Mouse (Mus musculus): Measurements from ENCODE around the gene Antxrl. TPM values are rescaled to one million over a fixed set of nuclear protein-coding genes. Genes with fewer than 3 reads are reported as not detected.

The Antxrl gene
- polyA plus RNA-seq (2016; fragmentation: Nextera tagmentation; extraction: Ambion mirVana) = not detected in 2 replicates

- no peaks in the 10 kb centered on the region for H3K36me3 ChIP-seq
- no peaks in the 10 kb centered on the region for H3K27me3 ChIP-seq
- no peaks in the 10 kb centered on the region for H3K9me3 ChIP-seq
- H3K9ac ChIP-seq (replicated peaks) = no peak within 1 kb of the TSS
- H3K27ac ChIP-seq = no peak within 1 kb of the TSS
- no peak within 1 kb of the TSS for H3K4me2 ChIP-seq
- H3K4me3 ChIP-seq (replicated peaks) = no peak within 1 kb of the TSS
- peaks cover 4% of the 10 kb centered on the region; the same call in 1 of the 2 replicates for H3K4me1 ChIP-seq (replicated peaks)
- WGBS = 90% methylated on average over 6 of the region's 6 CpGs
- no peak for ATAC-seq (ENCODE audit: insufficient number of reproducible peaks, insufficient read depth, low FRiP score, low TSS enrichment, low read depth)
Measured at GRCm38 (mm10) chr14:34052516-34052915, at the start of gene Antxrl. Gene Antxrl, plus strand, starts transcription at chr14:34052707.

DNA sequence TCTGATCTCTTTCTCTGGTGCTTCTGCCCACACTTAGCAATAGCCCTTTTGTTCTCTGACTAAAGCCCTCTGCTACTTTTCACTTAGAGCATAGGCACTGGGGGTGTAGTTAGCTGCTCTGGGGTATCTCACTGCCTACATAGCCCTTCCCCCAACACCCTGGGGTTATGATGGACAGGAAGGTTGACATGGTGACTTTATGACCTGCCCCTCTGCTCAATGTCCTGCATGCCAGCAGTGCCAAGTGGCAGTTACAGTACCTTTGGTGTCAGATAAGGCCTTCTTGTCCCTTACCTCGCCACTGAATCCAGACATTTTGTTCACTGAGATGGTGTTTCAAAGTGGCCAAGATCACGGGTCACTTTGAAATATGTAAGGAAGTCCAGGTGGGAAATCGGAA lies 37.4 kb upstream of the Antxrl start, which contains the start of gene Gm30083:
Gm30083 (minus strand) TSS at position 120 of the 400 bp plus-strand sequence.
- Histone ChIP-seq H3K9me3 (no peaks in the 10 kb centered on the region), H3K4me3 (replicated peaks) (no peak within 1 kb of the TSS), H3K27ac (no peak within 1 kb of the TSS), H3K36me3 (no peaks in the 10 kb centered on the region), H3K4me2 (no peak within 1 kb of the TSS), H3K4me1 (replicated peaks) (no peaks in the 10 kb centered on the region), H3K9ac (replicated peaks) (no peak within 1 kb of the TSS), H3K27me3 (no peaks in the 10 kb centered on the region)
- WGBS = 87% methylated on average over 3 of the region's 3 CpGs
- no peak for ATAC-seq (ENCODE audit: insufficient number of reproducible peaks, insufficient read depth, low FRiP score, low TSS enrichment, low read depth)

DNA sequence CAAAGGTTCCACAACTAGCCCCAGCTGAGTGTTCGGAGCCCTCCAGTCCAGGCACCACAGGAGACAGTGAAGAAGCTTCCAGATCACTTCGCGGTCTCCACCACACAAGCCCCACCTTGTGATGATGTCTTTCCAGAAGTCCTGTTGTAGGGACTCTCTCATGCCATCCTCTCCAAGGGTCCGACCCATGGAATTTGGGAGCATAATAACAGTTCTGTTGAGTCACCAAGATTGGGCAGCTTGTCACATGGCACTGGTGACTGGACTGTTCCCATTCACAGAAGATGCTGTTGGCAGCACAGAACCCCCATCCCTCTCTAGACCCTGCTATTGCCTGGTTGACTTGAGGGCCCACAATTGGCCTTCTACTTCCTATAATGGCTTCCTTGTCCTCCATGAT lies 36.1 kb upstream of the Antxrl start, which contains the start of gene Gm5460:
Gm5460 (plus strand) TSS at position 378 of the 400 bp plus-strand sequence.
- Histone ChIP-seq H3K36me3 (no peaks in the 10 kb centered on the region), H3K4me3 (replicated peaks) (no peak within 1 kb of the TSS), H3K27ac (no peak within 1 kb of the TSS), H3K27me3 (no peaks in the 10 kb centered on the region), H3K4me2 (no peak within 1 kb of the TSS), H3K9me3 (no peaks in the 10 kb centered on the region), H3K4me1 (replicated peaks) (no peaks in the 10 kb centered on the region), H3K9ac (replicated peaks) (no peak within 1 kb of the TSS)
- no peak for ATAC-seq (ENCODE audit: insufficient number of reproducible peaks, insufficient read depth, low FRiP score, low TSS enrichment, low read depth)
- WGBS = 89% methylated on average over 4 of the region's 4 CpGs

- WGBS = 86% methylated on average over 2 of the region's 2 CpGs
- no peak for ATAC-seq (ENCODE audit: insufficient number of reproducible peaks, insufficient read depth, low FRiP score, low TSS enrichment, low read depth)
- no peaks in the 10 kb centered on the region for H3K9me3 ChIP-seq
- no peak overlapping the region for H3K9ac ChIP-seq (replicated peaks)
- no peaks in the 10 kb centered on the region for H3K36me3 ChIP-seq
- H3K4me2 ChIP-seq = no peak overlapping the region
- H3K27me3 ChIP-seq = no peaks in the 10 kb centered on the region
- no peaks in the 10 kb centered on the region for H3K4me1 ChIP-seq (replicated peaks)
- no peak overlapping the region for H3K4me3 ChIP-seq (replicated peaks)
- no peak overlapping the region for H3K27ac ChIP-seq
Measured at GRCm38 (mm10) chr14:34016938-34017337, 35.6 kb upstream of the Antxrl start.

GRCm38 (mm10) chr14:34026710-34027109 lies 25.8 kb upstream of the Antxrl start:
- no peak overlapping the region for H3K4me3 ChIP-seq (replicated peaks)
- H3K27ac ChIP-seq = no peak overlapping the region
- H3K27me3 ChIP-seq = no peaks in the 10 kb centered on the region
- no peaks in the 10 kb centered on the region for H3K4me1 ChIP-seq (replicated peaks)
- no peak overlapping the region for H3K4me2 ChIP-seq
- H3K36me3 ChIP-seq = no peaks in the 10 kb centered on the region
- H3K9me3 ChIP-seq = 0 out of 2 replicates have a peak, but pooled peaks cover 3% of the 10 kb centered on the region
- ATAC-seq (ENCODE audit: insufficient number of reproducible peaks, insufficient read depth, low FRiP score, low TSS enrichment, low read depth) = no peak
- H3K9ac ChIP-seq (replicated peaks) = no peak overlapping the region
- 70% methylated on average over 2 of the region's 2 CpGs for WGBS

DNA sequence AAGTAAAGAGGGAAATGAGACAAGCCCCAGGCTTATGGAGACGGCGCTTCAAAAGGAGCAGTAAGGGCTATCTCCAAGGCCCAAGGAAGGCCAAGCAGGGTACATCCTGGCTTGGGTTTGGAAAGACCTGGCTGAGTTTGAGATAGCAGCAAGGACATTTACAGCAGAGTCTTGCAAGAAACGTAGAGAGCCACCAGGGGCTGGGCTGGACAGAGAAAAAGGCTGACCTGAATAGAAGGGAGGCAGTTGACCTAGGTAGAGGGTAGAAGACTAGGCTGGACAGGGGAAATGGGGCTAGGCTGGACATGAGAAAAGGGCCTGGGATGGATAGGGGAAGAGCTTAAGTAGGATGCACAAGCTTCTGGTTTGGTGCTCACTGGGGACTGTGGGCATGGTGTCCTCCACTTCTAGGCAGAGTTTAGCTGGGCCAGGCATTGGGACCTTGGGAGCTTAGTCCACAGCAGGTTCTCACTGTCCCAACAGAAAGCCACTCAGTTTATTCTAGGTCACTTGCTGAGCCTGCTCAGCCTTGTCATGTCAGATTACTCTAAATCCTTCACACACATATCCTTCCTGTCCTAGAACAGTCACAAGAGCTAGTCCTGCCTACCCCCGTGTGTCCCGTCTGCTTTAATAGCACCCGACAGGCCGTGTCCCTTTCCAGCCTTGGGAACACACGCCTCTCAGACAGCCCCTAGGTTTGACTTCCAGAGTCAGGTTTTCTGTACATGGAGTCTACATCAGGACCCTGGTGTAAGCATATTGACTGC lies 18.5 kb upstream of the Antxrl start:
- H3K9ac ChIP-seq (replicated peaks) = no peak overlapping the region
- no peaks in the 10 kb centered on the region for H3K4me1 ChIP-seq (replicated peaks)
- H3K4me3 ChIP-seq (replicated peaks) = no peak overlapping the region
- H3K27ac ChIP-seq = no peak overlapping the region
- ATAC-seq (ENCODE audit: insufficient number of reproducible peaks, insufficient read depth, low FRiP score, low TSS enrichment, low read depth) = no peak
- 88% methylated on average over 8 of the region's 8 CpGs for WGBS
- H3K36me3 ChIP-seq = no peaks in the 10 kb centered on the region
- H3K4me2 ChIP-seq = no peak overlapping the region
- H3K9me3 ChIP-seq = no peaks in the 10 kb centered on the region
- no peaks in the 10 kb centered on the region for H3K27me3 ChIP-seq

- H3K27ac ChIP-seq = no peak overlapping the region
- H3K4me1 ChIP-seq (replicated peaks) = no peaks in the 10 kb centered on the region
- H3K9me3 ChIP-seq = no peaks in the 10 kb centered on the region
- no peak overlapping the region for H3K4me2 ChIP-seq
- no peak for ATAC-seq (ENCODE audit: insufficient number of reproducible peaks, insufficient read depth, low FRiP score, low TSS enrichment, low read depth)
- 85% methylated on average over 4 of the region's 4 CpGs for WGBS
- H3K36me3 ChIP-seq = no peaks in the 10 kb centered on the region
- no peak overlapping the region for H3K9ac ChIP-seq (replicated peaks)
- H3K4me3 ChIP-seq (replicated peaks) = no peak overlapping the region
- peaks cover 5% of the 10 kb centered on the region; the same call in 1 of the 2 replicates for H3K27me3 ChIP-seq
Measured at GRCm38 (mm10) chr14:34041241-34041640, 11.3 kb upstream of the Antxrl start.

DNA sequence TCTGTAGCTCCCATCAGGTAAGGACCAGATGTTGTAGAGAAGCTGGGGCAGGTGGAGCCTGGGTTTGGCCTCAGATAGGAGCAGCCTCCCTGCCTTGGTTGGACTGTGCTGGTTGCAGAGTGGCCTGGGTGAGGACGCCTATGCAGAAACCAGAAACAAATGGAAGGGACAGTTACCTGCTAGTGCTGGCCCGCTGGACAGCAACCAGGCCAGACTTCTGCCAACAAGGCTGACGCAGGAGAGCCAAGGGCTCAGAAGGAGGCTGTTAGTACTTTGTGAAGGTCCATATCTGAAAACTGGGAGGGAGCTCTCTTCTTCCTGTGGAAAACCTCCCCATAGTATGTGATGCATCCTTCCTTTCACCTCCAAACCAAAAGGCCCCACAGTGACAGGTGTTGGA lies 9.2 kb upstream of the Antxrl start:
- H3K9ac ChIP-seq (replicated peaks) = no peak overlapping the region
- no peak for ATAC-seq (ENCODE audit: insufficient number of reproducible peaks, insufficient read depth, low FRiP score, low TSS enrichment, low read depth)
- no peak overlapping the region for H3K4me3 ChIP-seq (replicated peaks)
- H3K4me1 ChIP-seq (replicated peaks) = no peaks in the 10 kb centered on the region
- WGBS = 61% methylated on average over 3 of the region's 3 CpGs
- H3K27ac ChIP-seq = no peak overlapping the region
- H3K36me3 ChIP-seq = no peaks in the 10 kb centered on the region
- H3K9me3 ChIP-seq = no peaks in the 10 kb centered on the region
- H3K4me2 ChIP-seq = no peak overlapping the region
- H3K27me3 ChIP-seq = peaks cover 5% of the 10 kb centered on the region; the same call in 1 of the 2 replicates

DNA sequence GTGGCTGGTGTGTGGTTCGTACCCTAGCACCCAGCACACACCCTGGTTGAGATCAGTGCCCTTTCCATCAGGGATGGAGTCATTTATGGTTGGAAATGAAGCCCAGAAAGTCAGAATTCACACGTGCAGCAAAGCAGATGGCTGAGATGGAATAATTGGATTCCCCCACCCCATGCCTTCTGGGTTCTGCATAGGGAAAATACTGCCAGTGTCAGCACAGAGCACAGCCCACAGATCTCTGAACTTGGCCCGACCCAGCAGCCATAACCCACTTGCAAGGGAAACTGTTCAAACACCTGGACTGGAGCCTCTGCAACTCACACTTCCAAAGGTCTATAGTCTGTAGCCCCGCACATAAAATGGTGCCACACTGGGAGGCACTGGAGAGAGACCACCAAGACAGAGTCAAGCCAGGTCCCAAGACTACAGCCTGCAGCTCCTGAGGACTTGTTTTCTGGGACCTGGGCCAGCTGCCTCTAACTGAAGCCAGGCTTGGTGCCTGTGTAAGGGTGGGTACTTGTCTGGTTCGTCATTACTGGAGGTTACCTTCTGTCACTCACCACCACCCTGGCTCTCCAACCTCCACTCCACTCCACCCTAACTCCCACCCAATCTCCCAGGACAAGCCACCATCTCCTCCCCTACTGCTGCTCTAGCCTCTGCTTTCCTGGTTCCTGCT lies 2.3 kb upstream of the Antxrl start:
- 51% methylated on average over 5 of the region's 5 CpGs for WGBS

GRCm38 (mm10) chr14:34071665-34072064 lies 19.2 kb downstream of the Antxrl start:
- Histone ChIP-seq H3K36me3 (no peaks in the 10 kb centered on the region), H3K27me3 (no peaks in the 10 kb centered on the region), H3K4me3 (replicated peaks) (no peak overlapping the region), H3K9me3 (no peaks in the 10 kb centered on the region), H3K27ac (no peak overlapping the region), H3K4me2 (no peak overlapping the region), H3K9ac (replicated peaks) (no peak overlapping the region), H3K4me1 (replicated peaks) (no peaks in the 10 kb centered on the region)
- 60% methylated on average over 6 of the region's 6 CpGs for WGBS
- ATAC-seq (ENCODE audit: insufficient number of reproducible peaks, insufficient read depth, low FRiP score, low TSS enrichment, low read depth) = no peak

More for the DNA sequence above, 2.3 kb upstream of the Antxrl start:
- Histone ChIP-seq H3K4me1 (replicated peaks) (peaks cover 4% of the 10 kb centered on the region; the same call in 1 of the 2 replicates), H3K4me3 (replicated peaks) (no peak overlapping the region), H3K27ac (no peak overlapping the region), H3K9ac (replicated peaks) (no peak overlapping the region), H3K27me3 (no peaks in the 10 kb centered on the region), H3K36me3 (no peaks in the 10 kb centered on the region), H3K9me3 (no peaks in the 10 kb centered on the region), H3K4me2 (no peak overlapping the region)
- no peak for ATAC-seq (ENCODE audit: insufficient number of reproducible peaks, insufficient read depth, low FRiP score, low TSS enrichment, low read depth)

- H3K4me2 ChIP-seq = no peak overlapping the region
- H3K27me3 ChIP-seq = no peaks in the 10 kb centered on the region
- ATAC-seq (ENCODE audit: insufficient number of reproducible peaks, insufficient read depth, low FRiP score, low TSS enrichment, low read depth) = no peak
- H3K9me3 ChIP-seq = no peaks in the 10 kb centered on the region
- H3K36me3 ChIP-seq = no peaks in the 10 kb centered on the region
- WGBS = 68% methylated on average over 4 of the region's 4 CpGs
- H3K27ac ChIP-seq = no peak overlapping the region
- no peak overlapping the region for H3K4me3 ChIP-seq (replicated peaks)
- no peak overlapping the region for H3K9ac ChIP-seq (replicated peaks)
- no peaks in the 10 kb centered on the region for H3K4me1 ChIP-seq (replicated peaks)
Measured at GRCm38 (mm10) chr14:34075346-34075745, 22.8 kb downstream of the Antxrl start.

All from limb, embryonic 12.5 days (tissue).